In genomic region chr17:29355461-29355840, GRCm38 (mm10) we compare ENCODE assay signal across 8 mouse cellular contexts. TPM values are rescaled to one million over a fixed set of nuclear protein-coding genes. Genes with fewer than 3 reads are reported as not detected.
DNase-seq lines count a peak whose midpoint lies in the region; ATAC-seq and TF ChIP-seq lines count a peak whose summit lies in the region.

No protein-coding gene starts in this region.

- H3K27me3 ChIP-seq in hindbrain, embryonic 14.5 days (ENCODE audit: control insufficient read depth, insufficient read depth, low read length), result no peaks in the 10 kb centered on the region
- 0 out of 2 replicates have a peak, but pooled peaks cover under 1% of the 10 kb centered on the region for H3K27me3 ChIP-seq in liver, embryonic 12.5 days (replicated peaks)

- no peaks in the 10 kb centered on the region for H3K9me3 ChIP-seq in hindbrain, embryonic 14.5 days (ENCODE audit: control insufficient read depth, low read length)
- H3K9me3 ChIP-seq in liver, embryonic 12.5 days (replicated peaks), result no peaks in the 10 kb centered on the region

- H3K4me3 ChIP-seq in lung, adult 2 months (replicated peaks; ENCODE audit: extremely low read depth, low read depth, low read length), result no peak overlapping the region
- no peak overlapping the region for H3K4me3 ChIP-seq in hindbrain, embryonic 14.5 days (replicated peaks; ENCODE audit: low read length)
- no peak overlapping the region for H3K4me3 ChIP-seq in liver, embryonic 12.5 days

- no peak for TF ChIP-seq CTCF in lung, adult 2 months (IDR thresholded peaks at IDR 0.05; ENCODE audit: insufficient read depth, low read length)

- peak; percentile 59; the same call in 1 of the 2 replicates for ATAC-seq in hindbrain, embryonic 14.5 days (ENCODE audit: low FRiP score)
- no peak for ATAC-seq in liver, embryonic 12.5 days

- peak overlapping the region; percentile 96 for H3K27ac ChIP-seq in hindbrain, embryonic 14.5 days
- H3K27ac ChIP-seq in liver, embryonic 12.5 days, result peak overlapping the region; percentile 53; the same call in 1 of the 2 replicates

- DNase-seq in lung, adult 18-20 months, result peak; percentile 35 to 55
- no peak for DNase-seq in lung, adult 2 months
- peak; percentile 45 for DNase-seq in hindbrain, embryonic 14.5 days (ENCODE audit: low spot score)
- DNase-seq in retina, postnatal 1 day, result peak; percentile 87
- no peak for DNase-seq in adrenal gland, postnatal 36 days
- no peak for DNase-seq in urinary bladder, postnatal 14 days (ENCODE audit: low spot score)
- DNase-seq in adipocyte (ENCODE audit: low spot score), result no peak

- H3K4me2 ChIP-seq in hindbrain, embryonic 14.5 days (replicated peaks), result peak overlapping the region; percentile 73
- H3K4me2 ChIP-seq in liver, embryonic 12.5 days, result no peak overlapping the region

- no peaks in the 10 kb centered on the region for H3K36me3 ChIP-seq in hindbrain, embryonic 14.5 days (replicated peaks; ENCODE audit: control insufficient read depth, insufficient read depth)
- H3K36me3 ChIP-seq in liver, embryonic 12.5 days, result no peaks in the 10 kb centered on the region

- H3K9ac ChIP-seq in hindbrain, embryonic 14.5 days, result peak overlapping the region; percentile 63
- H3K9ac ChIP-seq in liver, embryonic 12.5 days, result no peak overlapping the region

- H3K4me1 ChIP-seq in lung, adult 2 months (ENCODE audit: control insufficient read depth, insufficient read depth, low read length), result peaks cover 10% of the 10 kb centered on the region; the same call in 1 of the 2 replicates
- H3K4me1 ChIP-seq in hindbrain, embryonic 14.5 days (replicated peaks; ENCODE audit: control insufficient read depth, insufficient read depth, low read length), result peaks cover 29% of the 10 kb centered on the region
- H3K4me1 ChIP-seq in liver, embryonic 12.5 days, result peaks cover 11% of the 10 kb centered on the region

- no peak for TF ChIP-seq POLR2A in lung, adult 2 months (IDR thresholded peaks at IDR 0.05; ENCODE audit: borderline replicate concordance, extremely low read depth, low read depth, low read length)

- WGBS in lung, adult 2 months, result 48% methylated on average over 5 of the region's 5 CpGs
- 12% methylated on average over 5 of the region's 5 CpGs for WGBS in hindbrain, embryonic 14.5 days
- WGBS in liver, embryonic 12.5 days (ENCODE audit: insufficient replicate concordance), result 74% methylated on average over 5 of the region's 5 CpGs

RNA-seq across cellular contexts. Expression of gene Fgd2, which starts 5.3 kb away (rescaled TPM):
- 44.3 and 53.7 TPM in 2 replicates for polyA plus RNA-seq in lung, adult 2 months (2012; rRNA removed)
- polyA plus RNA-seq in hindbrain, embryonic 14.5 days (2014; fragmentation: Nextera tagmentation; extraction: Ambion mirVana), result 3.8 and 4.9 TPM in 2 replicates
- polyA plus RNA-seq in liver, embryonic 12.5 days (2016; fragmentation: Nextera tagmentation; extraction: Ambion mirVana), result 5.1 and 5.9 TPM in 2 replicates
- 1 to 10 TPM; 2.6 to 3.6 TPM for total RNA-seq in adrenal gland, postnatal 36 days (2021)

RNA-seq across cellular contexts. Expression of gene Mtch1, which starts 7.7 kb away (rescaled TPM):
- polyA plus RNA-seq in lung, adult 2 months (2012; rRNA removed), result 413 and 456 TPM in 2 replicates
- 530 and 564 TPM in 2 replicates for polyA plus RNA-seq in hindbrain, embryonic 14.5 days (2014; fragmentation: Nextera tagmentation; extraction: Ambion mirVana)
- polyA plus RNA-seq in liver, embryonic 12.5 days (2016; fragmentation: Nextera tagmentation; extraction: Ambion mirVana), result 107 and 109 TPM in 2 replicates
- 100 to 1,000 TPM; 249 to 251 TPM for total RNA-seq in adrenal gland, postnatal 36 days (2021)

RNA-seq across cellular contexts. Expression of gene Pi16, which starts 38.0 kb away (rescaled TPM):
- polyA plus RNA-seq in lung, adult 2 months (2012; rRNA removed), result 46.8 and 47.3 TPM in 2 replicates
- polyA plus RNA-seq in hindbrain, embryonic 14.5 days (2014; fragmentation: Nextera tagmentation; extraction: Ambion mirVana), result 0.84 and 0.85 TPM in 2 replicates
- polyA plus RNA-seq in liver, embryonic 12.5 days (2016; fragmentation: Nextera tagmentation; extraction: Ambion mirVana), result 0.37 and 0.59 TPM in 2 replicates
- total RNA-seq in adrenal gland, postnatal 36 days (2021), result 10 to 100 TPM; 29.3 to 50.8 TPM

Comparison
In these comparisons a context has a peak if more than half of its experiments do, and no peak if none do; other contexts are left out.
1. DNase-seq: peak in lung, adult 18-20 months (2 of 2), hindbrain, embryonic 14.5 days (single experiment) and retina, postnatal 1 day (single experiment); none in lung, adult 2 months (single experiment), adrenal gland, postnatal 36 days (0 of 2), urinary bladder, postnatal 14 days (single experiment) and adipocyte (single experiment).
2. RNA of gene Pi16, which starts 38.0 kb away (polyA plus RNA-seq): 46.8 to 47.3 TPM in lung, adult 2 months; 0.84 to 0.85 TPM in hindbrain, embryonic 14.5 days and 0.37 to 0.59 TPM in liver, embryonic 12.5 days; every median in the first group is over 10 times any median in the second.